Mouse (Mus musculus): ENCODE measurements at regions not wholly inside any gene's neighbourhood (a gene's known extent, or its start where the extent isn't known, plus 50 kb on each side); places are given as distances from the start of the nearest gene placed in this dataset.

DNA sequence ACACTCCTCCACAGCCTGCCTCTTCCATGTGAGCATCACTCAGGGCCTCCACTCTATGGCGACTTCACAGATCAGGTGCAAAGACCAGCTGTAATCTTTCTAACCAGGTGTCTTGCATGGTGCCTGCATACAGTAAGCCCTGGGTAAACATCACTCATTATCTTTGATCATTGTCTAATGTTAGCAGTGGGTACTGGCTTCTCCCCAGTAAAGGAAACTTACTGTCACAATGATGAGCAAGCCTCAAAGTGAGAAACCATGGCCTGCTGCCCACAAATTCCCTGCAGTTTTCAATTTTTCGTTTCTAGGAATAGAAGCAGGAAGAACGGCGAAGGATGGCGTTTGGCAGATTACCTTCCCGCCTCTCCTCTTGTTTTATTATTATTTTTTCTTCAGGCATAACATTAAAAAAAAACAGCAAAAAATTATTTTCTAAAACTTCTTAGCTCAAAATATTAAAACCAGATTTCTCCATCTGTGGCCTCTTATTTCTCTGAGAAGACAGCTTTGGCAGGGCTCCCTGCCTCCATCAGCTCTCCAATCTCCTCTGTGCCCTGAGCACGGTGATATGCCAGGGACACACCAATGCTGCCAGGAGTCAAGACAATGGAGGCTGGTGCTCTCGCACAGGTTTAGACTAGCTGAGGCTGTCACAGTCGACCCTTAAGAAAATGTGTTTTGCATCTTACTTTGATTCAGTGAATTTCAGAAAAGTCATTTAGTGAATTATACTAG lies 169.2 kb upstream of the Cxcl12 start:
- Histone ChIP-seq H3K36me3 (ENCODE audit: control insufficient read depth, insufficient read depth) (no peaks in the 10 kb centered on the region), H3K4me3 (ENCODE audit: insufficient read depth, poor library complexity, severe bottlenecking) (no peak overlapping the region), H3K79me3 (ENCODE audit: low read depth) (no peaks in the 10 kb centered on the region), H3K79me2 (ENCODE audit: control insufficient read depth, insufficient read depth) (no peaks in the 10 kb centered on the region), H3ac (ENCODE audit: control insufficient read depth, insufficient read length, low read depth) (no peak overlapping the region), H3K27me3 (ENCODE audit: control insufficient read depth, insufficient read depth, insufficient read length) (peaks cover 15% of the 10 kb centered on the region)
- TF ChIP-seq MAX (IDR thresholded peaks at IDR 0.05) (no peak), USF1 (IDR thresholded peaks at IDR 0.05; ENCODE audit: low read depth) (no peak), MYOD1 (IDR thresholded peaks at IDR 0.05; ENCODE audit: control insufficient read depth, insufficient read length, low read depth) (no peak), CEBPB (IDR thresholded peaks at IDR 0.05; ENCODE audit: low read depth) (no peak)

DNA sequence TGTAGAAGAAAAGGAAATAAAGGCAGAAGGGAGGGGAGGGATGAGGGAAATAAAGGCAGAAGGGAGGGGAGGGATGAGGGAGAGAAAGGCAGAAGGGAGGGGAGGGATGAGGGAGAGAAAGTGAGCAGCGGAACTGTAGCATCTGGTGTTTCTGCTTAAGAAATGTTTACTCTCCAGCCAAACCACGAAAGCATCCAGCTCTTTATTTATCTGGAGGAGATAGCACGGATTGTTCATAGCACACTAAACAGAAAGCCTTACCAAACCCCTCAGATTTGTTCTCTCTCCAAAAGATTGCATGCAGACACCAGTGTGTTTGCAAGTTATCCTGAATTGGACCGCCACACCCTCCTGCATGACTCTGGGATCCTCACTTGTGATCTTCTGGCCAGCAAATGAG lies 168.4 kb upstream of the Cxcl12 start:
- H3K4me3 ChIP-seq (ENCODE audit: insufficient read depth, poor library complexity, severe bottlenecking), result no peak overlapping the region
- H3ac ChIP-seq (ENCODE audit: control insufficient read depth, insufficient read length, low read depth), result no peak overlapping the region
- H3K36me3 ChIP-seq (ENCODE audit: control insufficient read depth, insufficient read depth), result no peaks in the 10 kb centered on the region
- H3K79me3 ChIP-seq (ENCODE audit: low read depth), result no peaks in the 10 kb centered on the region
- no peaks in the 10 kb centered on the region for H3K79me2 ChIP-seq (ENCODE audit: control insufficient read depth, insufficient read depth)
- TF ChIP-seq MYOD1 (IDR thresholded peaks at IDR 0.05; ENCODE audit: control insufficient read depth, insufficient read length, low read depth), result no peak
- peaks cover 15% of the 10 kb centered on the region for H3K27me3 ChIP-seq (ENCODE audit: control insufficient read depth, insufficient read depth, insufficient read length)

DNA sequence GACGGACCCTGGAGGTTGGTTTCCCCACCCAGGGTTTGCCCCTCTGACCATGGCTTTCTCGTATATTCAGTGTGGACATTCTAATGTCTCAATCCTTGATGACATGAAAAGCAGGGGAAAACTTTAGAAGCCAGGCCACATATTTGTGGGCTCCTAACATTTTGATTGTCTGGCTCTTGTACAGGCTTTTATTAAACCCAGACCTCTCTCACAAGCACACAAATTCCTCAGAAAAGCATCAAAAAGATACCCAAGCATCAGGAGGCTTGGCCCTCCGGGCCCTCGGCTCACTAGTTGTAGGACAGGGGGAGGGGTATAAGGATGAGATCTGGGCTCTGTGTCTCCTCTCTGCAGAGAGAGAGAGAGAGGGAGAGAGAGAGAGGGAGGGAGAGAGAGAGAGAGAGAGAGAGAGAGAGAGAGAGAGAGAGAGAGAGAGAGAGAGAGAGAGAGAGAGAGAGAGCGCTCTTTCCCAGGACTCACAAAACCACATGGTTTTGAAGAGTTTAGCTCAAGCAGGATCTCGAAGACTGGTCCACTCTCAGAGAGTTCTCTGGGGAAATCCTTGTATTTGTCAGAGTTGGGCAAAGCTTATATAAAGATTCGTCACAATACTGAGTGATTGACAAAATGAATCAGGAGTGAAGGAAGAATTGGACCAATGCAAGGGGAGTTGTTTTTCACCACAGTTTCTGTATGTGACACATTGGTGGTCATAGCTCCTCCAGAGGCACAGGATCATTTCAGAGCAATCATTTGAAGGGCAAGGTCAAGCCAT lies 167.2 kb upstream of the Cxcl12 start:
- Histone ChIP-seq H3K4me3 (ENCODE audit: insufficient read depth, poor library complexity, severe bottlenecking) (no peak overlapping the region), H3K27me3 (ENCODE audit: control insufficient read depth, insufficient read depth, insufficient read length) (peaks cover 10% of the 10 kb centered on the region), H3K79me2 (ENCODE audit: control insufficient read depth, insufficient read depth) (no peaks in the 10 kb centered on the region), H3K36me3 (ENCODE audit: control insufficient read depth, insufficient read depth) (no peaks in the 10 kb centered on the region), H3K79me3 (ENCODE audit: low read depth) (no peaks in the 10 kb centered on the region), H3ac (ENCODE audit: control insufficient read depth, insufficient read length, low read depth) (no peak overlapping the region)
- TF ChIP-seq MYOG (IDR thresholded peaks at IDR 0.05; ENCODE audit: control insufficient read depth, extremely low read depth, insufficient read length) (no peak), CTCF (IDR thresholded peaks at IDR 0.05; ENCODE audit: control insufficient read depth, insufficient read depth, insufficient read length) (no peak)

DNA sequence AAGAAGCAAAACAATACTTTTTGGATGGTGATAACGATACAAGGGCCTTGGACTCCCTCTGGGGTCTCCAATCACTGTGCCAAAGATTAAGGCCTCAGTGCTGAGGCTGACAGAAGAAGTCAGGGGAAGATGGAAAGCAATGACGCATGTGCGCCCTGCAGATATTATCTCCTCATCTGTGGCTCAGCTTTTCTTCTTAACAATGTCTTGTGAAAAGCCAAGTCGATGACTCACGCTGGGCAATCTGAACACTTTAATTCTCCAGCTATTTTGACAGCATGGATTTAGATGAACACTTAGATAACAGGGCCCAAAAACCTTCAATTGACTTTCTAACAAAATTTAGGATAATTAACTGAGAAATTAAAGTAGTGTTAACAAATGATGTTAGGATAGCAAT lies 155.7 kb upstream of the Cxcl12 start:
- Histone ChIP-seq H3K79me3 (ENCODE audit: low read depth) (no peaks in the 10 kb centered on the region), H3K4me3 (ENCODE audit: insufficient read depth, poor library complexity, severe bottlenecking) (no peak overlapping the region), H3K36me3 (ENCODE audit: control insufficient read depth, insufficient read depth) (no peaks in the 10 kb centered on the region), H3ac (ENCODE audit: control insufficient read depth, insufficient read length, low read depth) (no peak overlapping the region), H3K79me2 (ENCODE audit: control insufficient read depth, insufficient read depth) (no peaks in the 10 kb centered on the region), H3K27me3 (ENCODE audit: control insufficient read depth, insufficient read depth, insufficient read length) (peaks cover 5% of the 10 kb centered on the region)
- TF ChIP-seq CEBPB (IDR thresholded peaks at IDR 0.05; ENCODE audit: low read depth) (no peak), CTCF (IDR thresholded peaks at IDR 0.05; ENCODE audit: control insufficient read depth, insufficient read depth, insufficient read length) (no peak), MYOG (IDR thresholded peaks at IDR 0.05; ENCODE audit: control insufficient read depth, extremely low read depth, insufficient read length) (no peak), USF1 (IDR thresholded peaks at IDR 0.05; ENCODE audit: low read depth) (no peak), FOSL1 (IDR thresholded peaks at IDR 0.05; ENCODE audit: insufficient read depth, low read length, poor library complexity, severe bottlenecking) (no peak), MYOD1 (IDR thresholded peaks at IDR 0.05; ENCODE audit: control insufficient read depth, insufficient read length, low read depth) (no peak), MAX (IDR thresholded peaks at IDR 0.05) (no peak)

DNA sequence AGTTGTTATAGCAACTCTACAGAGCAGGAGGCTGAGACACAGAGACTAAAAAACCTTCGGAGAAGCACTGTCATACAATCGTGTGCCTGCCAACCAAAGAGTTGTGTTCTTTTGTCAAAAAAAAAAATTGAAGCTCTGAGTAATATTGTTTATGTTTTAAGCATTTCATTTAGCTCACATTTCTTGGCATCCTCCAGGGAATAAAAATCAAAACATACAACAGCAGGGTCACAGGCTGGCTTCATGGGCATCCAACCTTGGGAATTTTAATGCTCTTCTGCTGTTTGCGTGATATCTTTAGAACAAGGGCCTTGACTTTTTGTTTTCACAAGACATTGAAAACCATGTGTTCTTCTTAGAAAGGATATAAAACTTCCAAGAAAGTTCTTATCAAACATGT lies 152.9 kb upstream of the Cxcl12 start:
- Histone ChIP-seq H3K36me3 (ENCODE audit: control insufficient read depth, insufficient read depth) (no peaks in the 10 kb centered on the region), H3K4me3 (ENCODE audit: insufficient read depth, poor library complexity, severe bottlenecking) (no peak overlapping the region), H3K79me3 (ENCODE audit: low read depth) (no peaks in the 10 kb centered on the region), H3K27me3 (ENCODE audit: control insufficient read depth, insufficient read depth, insufficient read length) (peaks cover 8% of the 10 kb centered on the region), H3ac (ENCODE audit: control insufficient read depth, insufficient read length, low read depth) (no peak overlapping the region), H3K79me2 (ENCODE audit: control insufficient read depth, insufficient read depth) (no peaks in the 10 kb centered on the region)
- TF ChIP-seq MAX (IDR thresholded peaks at IDR 0.05), result no peak
- no peak for TF ChIP-seq USF1 (IDR thresholded peaks at IDR 0.05; ENCODE audit: low read depth)
- no peak for TF ChIP-seq MYOG (IDR thresholded peaks at IDR 0.05; ENCODE audit: control insufficient read depth, extremely low read depth, insufficient read length)
- no peak for TF ChIP-seq CTCF (IDR thresholded peaks at IDR 0.05; ENCODE audit: control insufficient read depth, insufficient read depth, insufficient read length)
- TF ChIP-seq MYOD1 (IDR thresholded peaks at IDR 0.05; ENCODE audit: control insufficient read depth, insufficient read length, low read depth), result no peak
- TF ChIP-seq CEBPB (IDR thresholded peaks at IDR 0.05; ENCODE audit: low read depth), result no peak
- no peak for TF ChIP-seq FOSL1 (IDR thresholded peaks at IDR 0.05; ENCODE audit: insufficient read depth, low read length, poor library complexity, severe bottlenecking)

DNA sequence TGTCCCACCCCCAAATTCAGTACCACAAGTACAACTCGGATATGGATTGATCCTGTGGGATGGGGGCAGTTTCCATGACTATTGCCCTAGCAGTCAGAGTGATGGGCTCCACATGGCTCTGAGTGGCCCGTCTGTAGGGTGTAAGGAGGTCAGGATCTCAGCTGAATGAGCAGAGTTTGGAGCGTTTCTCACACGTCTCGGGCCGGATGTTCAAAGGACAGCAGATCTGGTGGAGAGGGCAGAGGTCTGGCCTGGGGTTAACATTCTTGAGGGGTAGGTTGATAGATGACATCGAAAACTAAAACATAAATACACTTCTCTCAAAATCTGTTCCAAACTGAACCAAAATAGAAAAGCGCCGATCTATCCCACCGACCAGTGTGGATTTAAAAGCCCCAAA lies 146.5 kb upstream of the Cxcl12 start:
- no peak overlapping the region for H3K4me3 ChIP-seq (ENCODE audit: insufficient read depth, poor library complexity, severe bottlenecking)
- no peak overlapping the region for H3ac ChIP-seq (ENCODE audit: control insufficient read depth, insufficient read length, low read depth)
- H3K79me2 ChIP-seq (ENCODE audit: control insufficient read depth, insufficient read depth), result no peaks in the 10 kb centered on the region
- no peaks in the 10 kb centered on the region for H3K36me3 ChIP-seq (ENCODE audit: control insufficient read depth, insufficient read depth)
- peaks cover 10% of the 10 kb centered on the region for H3K27me3 ChIP-seq (ENCODE audit: control insufficient read depth, insufficient read depth, insufficient read length)
- TF ChIP-seq FOSL1 (IDR thresholded peaks at IDR 0.05; ENCODE audit: insufficient read depth, low read length, poor library complexity, severe bottlenecking), result no peak
- TF ChIP-seq MYOD1 (IDR thresholded peaks at IDR 0.05; ENCODE audit: control insufficient read depth, insufficient read length, low read depth), result no peak
- TF ChIP-seq MYOG (IDR thresholded peaks at IDR 0.05; ENCODE audit: control insufficient read depth, extremely low read depth, insufficient read length), result no peak
- no peak for TF ChIP-seq CEBPB (IDR thresholded peaks at IDR 0.05; ENCODE audit: low read depth)
- TF ChIP-seq USF1 (IDR thresholded peaks at IDR 0.05; ENCODE audit: low read depth), result no peak
- TF ChIP-seq MAX (IDR thresholded peaks at IDR 0.05), result no peak
- TF ChIP-seq CTCF (IDR thresholded peaks at IDR 0.05; ENCODE audit: control insufficient read depth, insufficient read depth, insufficient read length), result no peak
- no peaks in the 10 kb centered on the region for H3K79me3 ChIP-seq (ENCODE audit: low read depth)
